Mouse (Mus musculus): ENCODE results near the gene Atp13a3. TPM values are rescaled to one million over a fixed set of nuclear protein-coding genes. Genes with fewer than 3 reads are reported as not detected.

The Atp13a3 gene
- total RNA-seq, 2 experiments from 2014 or later = 71.3 to 73.7 TPM

DNA sequence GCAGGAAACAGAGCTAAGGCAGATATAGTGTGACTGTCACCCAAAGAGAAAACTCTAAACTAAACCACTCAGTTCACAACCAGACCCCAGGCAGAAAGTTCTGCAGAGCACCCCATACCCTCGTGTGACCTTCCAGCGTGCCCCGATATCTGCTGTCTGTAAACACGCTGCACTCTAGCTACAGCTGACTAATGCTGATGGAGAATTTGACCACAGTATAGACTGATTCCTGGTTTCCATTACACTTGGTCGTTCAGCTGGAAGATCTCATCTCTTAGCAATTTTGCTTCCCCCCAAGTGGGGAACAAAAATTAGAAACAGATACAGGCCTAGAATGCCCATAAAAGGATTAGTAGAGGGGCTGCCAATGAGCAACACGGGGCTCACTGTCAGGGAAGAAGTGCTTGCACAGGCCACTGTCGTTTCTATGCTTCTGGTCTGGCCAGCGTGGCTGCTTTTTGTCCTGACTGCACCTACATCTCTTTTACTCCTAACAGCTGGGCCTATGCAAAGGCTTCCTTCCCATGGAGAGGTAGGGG, 134.5 kb downstream of the Atp13a3 start:
- DNase-seq (ENCODE audit: extremely low spot score in 1 of 2, low spot score in 2 of 2) = no peak
- intact Hi-C loops (cut with DNase I) = no loop called here
- no peak overlapping the region for H3K27ac ChIP-seq
- no peak for TF ChIP-seq CTCF (IDR thresholded peaks at IDR 0.05)
- no peak overlapping the region for H3K4me3 ChIP-seq

DNA sequence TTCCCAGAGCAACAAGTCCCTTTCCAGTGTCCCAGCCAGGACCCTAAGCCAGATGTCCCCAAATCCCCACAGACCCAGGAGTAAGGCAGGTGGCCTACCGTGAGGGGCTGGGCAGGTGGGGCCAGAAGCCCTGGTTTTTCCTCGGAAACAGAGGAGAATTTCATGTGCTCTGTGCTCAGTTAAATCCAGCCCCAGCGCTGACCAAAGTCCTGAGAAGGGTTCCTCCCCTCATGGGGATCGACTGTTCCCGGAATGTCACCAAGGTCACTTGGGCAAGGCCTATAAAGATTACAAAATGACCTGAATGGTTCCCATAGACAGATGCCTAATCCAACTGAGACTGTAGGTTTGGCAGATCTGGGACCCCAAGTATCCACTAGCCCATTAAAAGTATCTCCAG, 138.4 kb downstream of the Atp13a3 start, which contains the start of gene Cpn2:
Gene Cpn2 (minus strand): TSS at position 141 of the 400 bp plus-strand sequence.
- intact Hi-C loops (cut with DNase I) = no loop called here
- TF ChIP-seq CTCF (IDR thresholded peaks at IDR 0.05) = no peak
- Histone ChIP-seq H3K27ac (no peak within 1 kb of the TSS), H3K4me3 (no peak within 1 kb of the TSS)
- DNase-seq (ENCODE audit: extremely low spot score in 1 of 2, low spot score in 2 of 2) = no peak

DNA sequence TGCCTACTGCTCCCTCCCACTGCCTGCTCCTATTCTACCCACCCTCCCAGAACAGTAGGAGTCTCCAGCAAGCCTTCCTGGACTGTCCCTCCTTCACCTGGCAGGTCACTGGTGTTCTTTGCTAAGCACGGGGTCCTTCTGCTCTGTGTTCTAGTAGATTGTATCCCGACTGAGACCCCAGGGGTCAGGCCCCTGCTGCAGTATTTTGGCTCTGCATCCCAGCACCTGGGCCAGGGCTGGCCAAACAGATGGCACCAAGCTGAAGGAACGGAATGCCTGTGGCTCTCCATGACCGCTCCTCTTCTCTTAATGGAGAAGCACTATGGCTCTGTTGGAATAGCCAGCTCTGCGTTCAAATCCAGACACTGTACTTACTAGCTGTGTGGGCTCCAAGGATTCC, 139.2 kb downstream of the Atp13a3 start:
- no peak for TF ChIP-seq CTCF (IDR thresholded peaks at IDR 0.05)
- no peak overlapping the region for H3K27ac ChIP-seq
- no peak for DNase-seq (ENCODE audit: extremely low spot score in 1 of 2, low spot score in 2 of 2)
- H3K4me3 ChIP-seq = no peak overlapping the region
- intact Hi-C loops (cut with DNase I) = no loop called here

DNA sequence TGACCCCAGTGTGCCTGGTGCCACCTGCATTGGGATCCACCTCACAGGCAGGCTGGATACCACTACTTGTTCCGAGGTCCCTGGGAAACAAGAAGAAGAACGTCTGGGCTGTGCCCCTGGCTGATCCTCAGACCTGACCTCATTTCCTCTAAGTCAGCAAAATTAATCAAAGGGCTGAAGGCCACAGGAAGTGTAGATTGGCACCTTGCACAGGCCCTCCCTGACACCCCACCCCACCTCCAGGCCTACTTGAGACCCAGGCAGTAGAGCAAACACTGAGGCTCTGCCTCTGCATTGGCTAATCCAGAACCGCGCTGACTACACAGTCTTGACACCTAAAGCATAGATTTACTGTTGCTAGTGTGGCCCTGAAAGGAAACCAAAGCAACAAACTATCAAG, 140.2 kb downstream of the Atp13a3 start:
- DNase-seq (ENCODE audit: extremely low spot score in 1 of 2, low spot score in 2 of 2) = no peak
- Histone ChIP-seq H3K4me3 (no peak overlapping the region), H3K27ac (no peak overlapping the region)
- no peak for TF ChIP-seq CTCF (IDR thresholded peaks at IDR 0.05)
- intact Hi-C loops (cut with DNase I) = no loop called here

DNA sequence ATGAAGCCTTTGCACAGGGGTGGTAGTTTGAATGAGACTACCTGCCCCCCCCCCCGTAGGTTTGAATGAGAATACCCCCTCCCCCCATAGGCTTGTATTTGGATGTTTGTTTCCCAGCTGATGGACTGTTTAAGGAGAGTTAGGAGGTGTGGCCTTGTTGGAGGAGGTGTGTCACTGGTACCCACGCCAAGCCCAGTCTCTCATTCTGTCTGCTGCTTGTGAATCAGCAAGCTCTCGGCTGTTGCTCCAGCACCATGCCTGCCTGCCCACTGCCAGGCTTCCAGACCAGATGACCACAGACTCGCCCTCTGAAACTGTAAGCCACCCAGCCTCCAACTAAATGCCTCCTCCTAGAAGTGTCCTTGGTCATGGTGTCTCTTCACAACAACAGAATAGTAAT, 142.6 kb downstream of the Atp13a3 start:
- no peak overlapping the region for H3K27ac ChIP-seq
- intact Hi-C loops (cut with DNase I) = no loop called here
- TF ChIP-seq CTCF (IDR thresholded peaks at IDR 0.05) = no peak
- no peak overlapping the region for H3K4me3 ChIP-seq
- DNase-seq (ENCODE audit: extremely low spot score in 1 of 2, low spot score in 2 of 2) = no peak

DNA sequence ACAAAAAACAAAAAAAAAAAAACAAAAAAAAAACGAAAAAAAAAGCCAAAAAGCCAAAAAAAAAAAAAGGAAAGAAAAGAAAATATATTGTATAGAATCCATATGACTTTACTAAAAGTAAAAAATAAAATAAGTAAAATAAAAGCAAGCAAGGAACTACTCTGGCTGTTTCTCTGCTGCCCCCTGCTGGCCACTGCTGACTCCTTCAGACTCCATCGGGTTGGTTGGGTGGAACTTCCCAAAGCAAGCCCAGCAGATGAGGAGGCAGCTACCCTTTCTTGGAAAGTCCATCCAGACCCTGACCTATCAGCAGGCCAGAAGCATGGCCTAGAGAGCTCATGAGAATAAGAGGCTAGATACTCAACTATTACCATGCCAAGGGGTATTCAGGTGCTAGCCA, 143.1 kb downstream of the Atp13a3 start:
- peak; percentile 83 for TF ChIP-seq CTCF (IDR thresholded peaks at IDR 0.05)
- no peak overlapping the region for H3K4me3 ChIP-seq
- intact Hi-C loops (cut with DNase I) = no loop called here
- DNase-seq (ENCODE audit: extremely low spot score in 1 of 2, low spot score in 2 of 2) = peak; percentile 47 to 66
- no peak overlapping the region for H3K27ac ChIP-seq

Other genes with a start within 250 kb of the Atp13a3 start
- gene Cpn2, start 138.5 kb downstream of the Atp13a3 start, total RNA-seq (2021) = not detected
- gene Lrrc15, start 122.7 kb downstream of the Atp13a3 start, total RNA-seq (2021) = not detected
- 1 to 10 TPM in 1 of 2 experiments, under 1 TPM in 1; 0.56 to 1.1 TPM for gene Gp5, start 95.2 kb downstream of the Atp13a3 start, total RNA-seq (2021)
- gene Tmem44, start 144.9 kb upstream of the Atp13a3 start, total RNA-seq (2021) = 10 to 100 TPM; 69.9 to 74.0 TPM
- 10 to 100 TPM; 21.2 to 23.2 TPM for gene Lsg1, start 181.6 kb upstream of the Atp13a3 start, total RNA-seq (2021)
- gene Fam43a, start 193.7 kb upstream of the Atp13a3 start, total RNA-seq (2021) = 10 to 100 TPM; 17.3 to 18.1 TPM

Measured in left cerebral cortex, adult 2 months (tissue).